Mouse (Mus musculus) midbrain, embryonic 13.5 days (tissue): ENCODE measurements at regions not wholly inside any gene's neighbourhood (a gene's known extent, or its start where the extent isn't known, plus 50 kb on each side); places are given as distances from the start of the nearest gene placed in this dataset.
"Not testable (repeated sequence)": the region's sequence is repeated elsewhere in the genome, so short reads cannot be mapped to it uniquely, and the experiment has no call there.

ENCODE experiments used
- ATAC-seq: fragments of 200-750 bp; cut with Nextera tagmentation; 2 replicates; pipeline ENCODE4 v1.8.0; 2017; ENCODE audit warnings: mild to moderate bottlenecking, moderate TSS enrichment, moderate library complexity
- H3K27ac ChIP-seq: fragments of 300-500 bp; sonication (generic); 2 replicates; pipeline ENCODE4 v1.5.1; 2015; ENCODE audit warnings: inconsistent platforms, mild to moderate bottlenecking, moderate library complexity
- H3K27me3 ChIP-seq: fragments of 300-500 bp; sonication (generic); 2 replicates; pipeline ENCODE4 v1.6.1; 2015; ENCODE audit warnings: mild to moderate bottlenecking, inconsistent platforms
- H3K36me3 ChIP-seq: fragments of 300-500 bp; sonication (generic); 2 replicates; pipeline ENCODE4 v1.6.1; 2015; ENCODE audit warnings: mild to moderate bottlenecking, inconsistent platforms
- H3K4me1 ChIP-seq: fragments of 300-500 bp; sonication (generic); replicated peaks from 2 replicates; pipeline ENCODE4 v1.6.1; 2015; ENCODE audit warnings: inconsistent platforms
- H3K4me2 ChIP-seq: fragments of 300-500 bp; sonication (generic); replicated peaks from 2 replicates; pipeline ENCODE4 v1.6.1; 2015; ENCODE audit warnings: moderate library complexity, mild to moderate bottlenecking, inconsistent platforms
- H3K4me3 ChIP-seq: fragments of 300-500 bp; sonication (generic); replicated peaks from 2 replicates; pipeline ENCODE4 v1.5.1; 2015; ENCODE audit warnings: mild to moderate bottlenecking, inconsistent platforms
- H3K9ac ChIP-seq: fragments of 300-500 bp; sonication (generic); replicated peaks from 2 replicates; pipeline ENCODE4 v1.6.1; 2015; ENCODE audit warnings: mild to moderate bottlenecking, inconsistent platforms
- H3K9me3 ChIP-seq: fragments of 300-500 bp; sonication (generic); 2 replicates; pipeline ENCODE4 v1.6.1; 2016; ENCODE audit warnings: mild to moderate bottlenecking, inconsistent platforms
- WGBS: fragments of 180-500 bp; shearing (Covaris S2); methylation state at CpG from one replicate; pipeline ENCODE4 v1.1.7; 2015; 5-methylcytosine and 5-hydroxymethylcytosine counted together

DNA sequence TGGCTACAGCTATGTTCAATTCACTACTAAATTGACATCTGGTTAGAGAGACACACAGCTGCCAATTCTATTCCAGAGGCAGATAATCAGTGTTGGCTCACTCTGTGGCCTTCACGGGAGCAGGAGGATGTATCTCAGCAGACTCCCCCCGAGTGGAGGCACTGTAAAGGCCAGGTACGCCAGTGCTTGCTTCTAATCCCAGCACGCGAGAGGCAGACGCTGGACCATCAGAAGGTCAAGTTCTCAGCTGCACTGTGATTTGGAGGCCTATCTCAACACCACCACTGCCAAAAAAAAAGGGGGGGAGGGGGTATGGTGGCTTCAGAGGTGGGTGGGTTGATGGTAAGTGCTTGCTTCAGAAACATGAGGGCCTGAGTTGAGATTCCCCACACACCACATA lies 90.1 kb upstream of the Dyrk2 start:
- Histone ChIP-seq H3K27me3 (peaks cover 21% of the 10 kb centered on the region), H3K4me1 (peaks cover 22% of the 10 kb centered on the region), H3K9ac (no peak overlapping the region), H3K4me2 (no peak overlapping the region), H3K27ac (no peak overlapping the region), H3K4me3 (no peak overlapping the region), H3K9me3 (no peaks in the 10 kb centered on the region), H3K36me3 (no peaks in the 10 kb centered on the region)
- WGBS, result 53% methylated on average over 6 of the region's 6 CpGs
- ATAC-seq, result no peak

DNA sequence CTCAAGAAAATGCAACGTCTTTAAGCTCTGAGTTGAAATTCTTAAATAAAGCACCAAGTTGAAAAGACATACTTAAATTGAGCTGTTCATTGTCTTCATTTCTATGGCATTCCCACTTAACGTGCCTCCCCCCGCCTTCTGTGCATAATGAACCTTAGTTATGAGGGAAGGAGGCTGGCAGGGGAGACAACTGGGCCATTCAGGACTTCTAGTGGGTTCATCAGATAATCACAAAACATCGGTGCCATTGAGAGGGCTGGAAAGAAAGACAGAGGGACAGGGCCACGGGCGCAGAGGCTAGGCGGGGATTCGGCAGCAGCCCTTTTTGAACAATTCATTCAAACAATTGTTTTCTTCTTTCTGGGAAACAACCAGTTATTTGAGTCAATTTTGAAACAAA lies 89.6 kb upstream of the Dyrk2 start:
- WGBS, result 17% methylated on average over 8 of the region's 8 CpGs
- no peak; the same call in 1 of the 2 replicates for ATAC-seq
- Histone ChIP-seq H3K27me3 (peaks cover 20% of the 10 kb centered on the region), H3K9me3 (no peaks in the 10 kb centered on the region), H3K4me3 (no peak overlapping the region), H3K9ac (no peak overlapping the region), H3K36me3 (no peaks in the 10 kb centered on the region), H3K4me2 (no peak overlapping the region), H3K27ac (no peak overlapping the region), H3K4me1 (peaks cover 22% of the 10 kb centered on the region)

DNA sequence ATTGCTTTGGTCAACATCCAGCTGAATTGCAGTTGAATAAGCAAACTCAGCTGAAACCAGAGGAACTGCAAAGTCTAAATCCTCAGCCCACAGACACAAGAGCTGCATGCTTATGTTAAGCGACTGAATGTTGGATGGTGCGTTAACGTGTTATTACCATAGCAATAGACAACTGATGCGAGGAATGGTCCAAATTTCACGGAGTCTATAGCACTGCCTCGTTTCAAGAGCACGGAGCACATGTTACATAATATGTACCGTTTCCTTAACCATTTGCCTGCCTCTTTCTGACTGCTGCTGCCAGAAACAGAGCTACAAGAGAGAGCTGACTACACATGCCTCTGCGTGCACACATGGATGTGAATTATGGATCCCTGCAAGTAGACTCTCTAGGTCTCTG lies 86.3 kb upstream of the Dyrk2 start:
- no peaks in the 10 kb centered on the region for H3K9me3 ChIP-seq
- H3K27me3 ChIP-seq, result peaks cover 11% of the 10 kb centered on the region
- no peak overlapping the region for H3K27ac ChIP-seq
- H3K9ac ChIP-seq, result no peak overlapping the region
- no peak for ATAC-seq
- H3K36me3 ChIP-seq, result no peaks in the 10 kb centered on the region
- H3K4me2 ChIP-seq, result no peak overlapping the region
- no peak overlapping the region for H3K4me3 ChIP-seq
- H3K4me1 ChIP-seq, result peaks cover 14% of the 10 kb centered on the region
- WGBS, result 66% methylated on average over 9 of the region's 9 CpGs

DNA sequence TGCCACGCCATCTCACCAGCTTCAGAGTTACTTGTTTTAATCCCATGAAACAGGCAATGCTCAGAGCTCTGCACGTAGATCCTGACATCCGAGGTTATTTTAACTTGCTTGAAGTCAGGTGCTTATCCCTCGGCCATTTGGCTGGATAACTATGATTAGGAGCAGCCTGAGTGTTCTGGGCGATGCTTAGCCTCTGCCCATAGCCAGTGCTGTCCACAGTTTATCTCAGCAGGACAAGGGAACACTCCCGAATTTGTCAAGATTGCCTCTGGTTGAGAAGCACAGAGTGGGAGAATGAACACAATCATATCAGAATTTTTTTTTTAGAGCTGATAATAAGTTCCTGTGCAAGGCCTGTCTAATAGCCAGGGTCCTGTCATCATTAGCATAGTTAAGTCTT lies 83.4 kb upstream of the Dyrk2 start:
- Histone ChIP-seq H3K27me3 (peaks cover 11% of the 10 kb centered on the region), H3K4me2 (no peak overlapping the region), H3K27ac (no peak overlapping the region), H3K9me3 (no peaks in the 10 kb centered on the region), H3K4me3 (no peak overlapping the region), H3K36me3 (no peaks in the 10 kb centered on the region), H3K4me1 (no peaks in the 10 kb centered on the region), H3K9ac (no peak overlapping the region)
- 91% methylated on average over 6 of the region's 6 CpGs for WGBS
- ATAC-seq, result no peak

DNA sequence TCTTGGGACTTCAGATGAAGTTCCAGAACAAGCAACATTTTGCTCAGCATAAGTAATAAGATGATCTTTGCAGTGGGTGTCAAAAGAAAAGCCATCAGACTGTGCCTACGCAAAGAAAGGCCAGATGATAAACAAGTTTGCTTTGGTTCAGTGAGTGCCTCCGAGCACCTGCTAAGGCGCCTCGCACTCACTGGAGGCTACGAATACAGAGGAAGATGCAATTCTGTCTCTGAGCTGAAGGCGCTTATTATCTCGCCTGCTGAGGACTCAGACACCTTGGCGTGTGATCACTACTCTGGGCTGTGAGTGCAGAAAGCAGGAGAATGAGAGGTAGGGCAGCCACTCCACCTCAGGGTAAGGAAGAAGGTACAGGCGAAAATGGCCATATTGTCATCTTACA lies 82.7 kb upstream of the Dyrk2 start:
- H3K9me3 ChIP-seq, result no peaks in the 10 kb centered on the region
- H3K9ac ChIP-seq, result no peak overlapping the region
- 89% methylated on average over 9 of the region's 9 CpGs for WGBS
- no peaks in the 10 kb centered on the region for H3K36me3 ChIP-seq
- no peak for ATAC-seq
- no peak overlapping the region for H3K4me3 ChIP-seq
- H3K4me1 ChIP-seq, result no peaks in the 10 kb centered on the region
- peaks cover 10% of the 10 kb centered on the region for H3K27me3 ChIP-seq
- H3K27ac ChIP-seq, result no peak overlapping the region
- H3K4me2 ChIP-seq, result no peak overlapping the region

DNA sequence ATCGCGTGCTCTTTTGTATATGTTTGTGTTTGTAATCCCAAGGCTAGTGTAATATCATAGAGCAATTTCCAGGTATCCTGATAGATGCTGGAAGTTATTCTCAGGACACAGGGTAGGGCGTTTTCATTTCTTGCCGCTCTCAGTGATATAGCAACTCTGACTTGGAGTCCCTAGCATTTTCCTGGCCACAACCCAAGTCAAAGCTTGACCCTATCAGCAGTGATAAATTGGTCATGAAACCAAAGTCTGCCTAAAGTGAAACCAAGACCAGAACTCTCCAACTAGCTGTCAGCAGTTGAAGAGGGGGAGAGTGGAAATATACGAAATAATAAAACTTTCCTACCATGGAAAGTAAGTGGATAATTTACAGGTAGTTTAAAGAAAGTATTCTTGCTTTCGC lies 77.7 kb upstream of the Dyrk2 start:
- H3K36me3 ChIP-seq, result no peaks in the 10 kb centered on the region
- no peak overlapping the region for H3K27ac ChIP-seq
- H3K4me1 ChIP-seq, result no peaks in the 10 kb centered on the region
- WGBS, result 95% methylated on average over 6 of the region's 6 CpGs
- ATAC-seq, result no peak
- H3K27me3 ChIP-seq, result no peaks in the 10 kb centered on the region
- no peak overlapping the region for H3K9ac ChIP-seq
- H3K4me3 ChIP-seq, result no peak overlapping the region
- no peaks in the 10 kb centered on the region for H3K9me3 ChIP-seq
- H3K4me2 ChIP-seq, result no peak overlapping the region

DNA sequence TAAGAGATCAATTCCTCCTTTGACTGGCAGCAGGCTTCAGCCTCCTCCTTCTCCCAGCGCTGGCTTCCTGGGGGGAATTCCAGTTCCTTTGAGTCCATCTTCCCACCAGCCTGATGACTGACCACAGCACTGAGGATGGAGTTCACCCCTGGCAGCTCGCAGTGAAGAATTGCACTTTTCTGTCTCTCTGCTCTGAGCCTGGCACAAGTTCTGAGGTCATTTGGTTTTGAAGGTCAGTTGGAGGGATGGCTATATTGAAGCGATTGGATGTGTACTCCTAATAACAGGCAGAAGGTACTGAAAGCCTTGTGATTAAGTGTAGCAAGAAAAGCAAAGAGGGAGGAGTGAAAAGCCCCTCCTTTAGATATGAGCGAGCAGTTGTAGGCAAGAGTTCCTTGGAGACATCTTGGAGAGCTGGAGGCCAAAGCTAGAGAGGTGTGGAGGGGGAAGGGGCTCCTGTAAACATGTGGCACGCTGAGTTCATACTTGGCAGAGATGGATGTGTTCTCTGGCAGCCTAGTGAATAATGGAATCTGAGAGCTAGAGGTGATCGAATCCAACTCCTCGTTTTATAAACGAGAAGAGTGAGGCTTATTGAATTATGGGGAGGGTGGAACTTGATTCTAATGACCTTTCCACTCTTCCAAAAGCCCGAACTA lies 77.1 kb upstream of the Dyrk2 start:
- H3K36me3 ChIP-seq, result no peaks in the 10 kb centered on the region
- no peak overlapping the region for H3K4me3 ChIP-seq
- no peak overlapping the region for H3K9ac ChIP-seq
- H3K27ac ChIP-seq, result no peak overlapping the region
- H3K27me3 ChIP-seq, result no peaks in the 10 kb centered on the region
- H3K4me1 ChIP-seq, result no peaks in the 10 kb centered on the region
- no peak for ATAC-seq
- H3K9me3 ChIP-seq, result no peaks in the 10 kb centered on the region
- H3K4me2 ChIP-seq, result no peak overlapping the region
- 83% methylated on average over 9 of the region's 9 CpGs for WGBS

DNA sequence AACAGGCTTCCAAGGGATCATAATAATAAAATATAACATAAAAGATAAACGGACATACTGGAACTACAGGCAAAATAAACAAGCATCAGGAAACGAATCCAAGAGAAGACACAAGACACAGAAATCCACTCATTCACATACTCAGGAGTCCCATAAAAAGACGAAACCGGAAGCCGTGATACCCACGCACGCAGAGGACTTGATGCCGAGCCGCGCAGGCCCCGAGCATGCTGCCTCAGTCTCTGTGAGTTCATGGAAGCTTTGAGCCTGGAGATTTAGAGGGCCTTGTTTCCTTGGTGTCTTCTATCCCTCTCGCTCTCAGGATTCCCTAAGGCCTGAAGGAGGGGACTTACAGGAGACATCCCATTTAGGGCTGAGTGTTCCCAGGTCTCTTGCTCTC lies 57.3 kb upstream of the Dyrk2 start:
- Histone ChIP-seq H3K36me3 (no peaks in the 10 kb centered on the region), H3K4me3 (no peak overlapping the region), H3K4me2 (no peak overlapping the region), H3K4me1 (no peaks in the 10 kb centered on the region), H3K9me3 (peaks cover 5% of the 10 kb centered on the region; the same call in 1 of the 2 replicates), H3K27ac (no peak overlapping the region), H3K9ac (no peak overlapping the region), H3K27me3 (no peaks in the 10 kb centered on the region)
- ATAC-seq, result no peak
- 96% methylated on average over 12 of the region's 12 CpGs for WGBS

DNA sequence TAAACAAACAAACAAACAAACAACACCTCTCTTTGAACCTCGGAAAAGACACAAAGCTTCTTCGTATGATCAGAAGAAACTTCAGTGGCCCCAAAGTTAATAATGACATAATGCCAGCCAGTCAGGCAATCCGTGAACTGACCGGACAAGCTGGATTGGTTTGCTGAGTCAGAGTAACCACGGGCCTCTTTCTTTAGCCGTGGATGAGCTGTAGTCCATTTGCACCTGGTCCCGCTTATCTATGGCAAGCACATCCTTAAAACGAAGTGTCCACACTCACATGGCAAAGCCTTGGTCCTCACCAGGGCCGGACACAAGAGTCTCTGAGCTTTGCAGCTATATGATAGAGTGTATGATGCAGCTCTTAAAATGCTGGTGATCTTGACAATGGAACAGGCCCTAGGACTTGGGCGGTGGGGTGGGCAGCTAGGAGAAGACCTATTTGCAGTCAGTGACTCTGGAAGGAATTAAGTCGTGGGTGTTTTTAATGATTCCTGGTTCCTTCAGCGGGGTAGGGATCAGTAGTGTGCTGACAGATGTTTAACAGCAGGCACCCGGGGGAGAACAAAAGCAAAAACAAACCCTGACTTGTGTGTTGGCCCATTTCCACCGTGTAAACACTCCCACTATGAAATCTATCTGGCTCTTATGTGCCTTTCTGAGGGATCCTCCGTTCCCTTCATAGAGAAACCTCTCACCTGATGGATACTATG lies 53.6 kb upstream of the Dyrk2 start:
- ATAC-seq, result no peak
- Histone ChIP-seq H3K4me1 (no peaks in the 10 kb centered on the region), H3K27ac (no peak overlapping the region), H3K9me3 (no peaks in the 10 kb centered on the region), H3K9ac (no peak overlapping the region), H3K4me3 (no peak overlapping the region), H3K27me3 (no peaks in the 10 kb centered on the region), H3K36me3 (no peaks in the 10 kb centered on the region), H3K4me2 (no peak overlapping the region)
- WGBS, result 78% methylated on average over 15 of the region's 15 CpGs

DNA sequence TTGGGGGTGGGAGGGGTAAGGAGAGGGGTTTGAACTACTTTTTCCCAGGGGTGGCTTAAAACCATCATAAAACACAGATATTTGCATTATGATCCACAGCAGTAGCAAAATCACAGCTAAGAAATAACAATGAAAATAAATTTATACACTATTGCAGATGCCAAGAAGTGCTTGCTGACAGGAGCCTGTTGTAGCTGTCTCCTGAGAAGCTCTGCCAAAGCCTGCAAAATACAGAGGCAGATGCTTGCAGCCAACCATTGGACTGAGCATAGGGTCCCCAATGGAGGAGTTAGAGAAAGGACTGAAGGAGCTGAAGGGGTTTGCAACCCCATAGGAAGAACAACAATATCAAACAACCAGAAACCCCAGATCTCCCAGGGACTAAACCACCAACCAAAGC lies 52.1 kb upstream of the Dyrk2 start:
- not testable (repeated sequence) for ATAC-seq, H3K9ac ChIP-seq, H3K36me3 ChIP-seq, H3K9me3 ChIP-seq, H3K4me3 ChIP-seq, H3K27ac ChIP-seq, H3K27me3 ChIP-seq, H3K4me2 ChIP-seq, H3K4me1 ChIP-seq
